Mouse (Mus musculus) ES-E14 (cell line): Measurements from ENCODE around the gene Epha8.

ENCODE experiments used
- CHD2 ChIP-seq: IDR thresholded peaks from 2 replicates; pipeline ENCODE4 v1.6.1; 2014; ENCODE audit warnings: mild to moderate bottlenecking, low read depth, low read length, inconsistent platforms
- HCFC1 ChIP-seq: IDR thresholded peaks from 2 replicates; pipeline ENCODE4 v1.6.1; 2012; ENCODE audit warnings: low read length, inconsistent platforms, borderline replicate concordance; ENCODE audit not compliant: insufficient read depth
- ZC3H11A ChIP-seq: IDR thresholded peaks from 2 replicates; pipeline ENCODE4 v1.6.1; 2012; ENCODE audit warnings: low read depth, mild to moderate bottlenecking, inconsistent platforms, low read length, borderline replicate concordance
- ZNF384 ChIP-seq: IDR thresholded peaks from 2 replicates; pipeline ENCODE4 v1.6.1; 2012; ENCODE audit warnings: low read depth, low read length, inconsistent platforms

DNA sequence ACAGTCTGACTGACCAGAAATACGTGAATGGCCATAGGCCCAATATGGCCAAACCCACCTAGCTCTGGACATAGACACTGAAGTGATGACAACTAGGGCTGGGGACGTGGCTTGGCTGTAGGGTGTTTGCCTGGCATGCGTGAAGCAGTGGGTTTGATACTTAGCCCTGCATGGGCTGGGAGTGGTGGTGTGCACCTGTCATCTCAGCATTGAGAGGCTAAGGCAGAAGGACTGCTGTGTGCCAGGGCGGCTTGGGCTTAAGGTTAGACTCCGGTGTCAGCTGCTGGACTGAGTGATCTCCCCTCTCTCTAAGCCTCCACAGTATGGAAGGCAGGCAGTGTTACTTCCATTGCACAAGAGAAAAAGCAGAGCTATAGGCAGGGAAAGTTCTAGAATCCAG, 18.7 kb downstream of the Epha8 start:
- TF ChIP-seq ZNF384 = no peak
- TF ChIP-seq CHD2 = no peak
- no peak for TF ChIP-seq ZC3H11A
- no peak for TF ChIP-seq HCFC1
